Mouse (Mus musculus) intestine, postnatal 0 days (tissue): Measurements from ENCODE around the gene Inpp5d. TPM values are rescaled to one million over a fixed set of nuclear protein-coding genes. Genes with fewer than 3 reads are reported as not detected.

ENCODE experiments used
- ATAC-seq: fragments of 200-750 bp; cut with Nextera tagmentation; 2 replicates; pipeline ENCODE4 v1.8.0; 2017; ENCODE audit warnings: mild to moderate bottlenecking, moderate TSS enrichment, moderate library complexity
- H3K27ac ChIP-seq: fragments of 300-500 bp; sonication (generic); 2 replicates; pipeline ENCODE4 v1.5.1; 2014; ENCODE audit warnings: mild to moderate bottlenecking, low read depth, low read length, moderate library complexity
- H3K27me3 ChIP-seq: fragments of 300-500 bp; sonication (generic); replicated peaks from 2 replicates; pipeline ENCODE4 v1.6.1; 2014; ENCODE audit warnings: low read length, mixed read lengths; ENCODE audit not compliant: control insufficient read depth, insufficient read depth
- H3K36me3 ChIP-seq: fragments of 300-500 bp; sonication (generic); 2 replicates; pipeline ENCODE4 v1.6.1; 2014; ENCODE audit warnings: mild to moderate bottlenecking, moderate library complexity; ENCODE audit not compliant: control insufficient read depth, insufficient read depth
- H3K4me1 ChIP-seq: fragments of 300-500 bp; sonication (generic); replicated peaks from 2 replicates; pipeline ENCODE4 v1.6.1; 2014; ENCODE audit warnings: antibody characterized with exemption, low read length, mixed read lengths; ENCODE audit not compliant: control insufficient read depth, insufficient read depth
- H3K4me2 ChIP-seq: fragments of 300-500 bp; sonication (generic); replicated peaks from 2 replicates; pipeline ENCODE4 v1.6.1; 2014; ENCODE audit warnings: low read depth, mild to moderate bottlenecking, moderate library complexity
- H3K4me3 ChIP-seq: fragments of 300-500 bp; sonication (generic); 2 replicates; pipeline ENCODE4 v1.5.1; 2014; ENCODE audit warnings: low read depth, low read length
- H3K9ac ChIP-seq: fragments of 300-500 bp; sonication (generic); 2 replicates; pipeline ENCODE4 v1.6.1; 2014; ENCODE audit warnings: mild to moderate bottlenecking, low read depth, low read length
- H3K9me3 ChIP-seq: fragments of 300-500 bp; sonication (generic); 2 replicates; pipeline ENCODE4 v1.6.1; 2016; ENCODE audit warnings: mixed run types; ENCODE audit not compliant: control insufficient read depth
- CTCF ChIP-seq: sonication (generic); IDR thresholded peaks from 2 replicates; pipeline ENCODE4 v1.5.1; 2016; ENCODE audit warnings: low read depth, mild to moderate bottlenecking, control low read depth, antibody characterized with exemption, moderate library complexity
- WGBS: fragments of 180-500 bp; shearing (Covaris S2); extraction: QIAGEN DNeasy Blood & Tissue Kit; methylation state at CpG from one replicate; pipeline ENCODE4 v1.1.7; 2014; 5-methylcytosine and 5-hydroxymethylcytosine counted together
- polyA plus RNA-seq: library from polyadenylated mRNA; unstranded; fragments of >200 nt; fragmentation: Nextera tagmentation; extraction: Ambion mirVana; gene quantifications from 2 replicates; pipeline ENCODE4 v1.2.1, GENCODE M21; 2015

The Inpp5d gene
- polyA plus RNA-seq, 1 experiment from 2014 or later: 2.5 TPM

GRCm38 (mm10) chr1:87711938-87712613, 92.0 kb downstream of the Inpp5d start:
- ATAC-seq: no peak
- 84% methylated on average over 10 of the region's 10 CpGs for WGBS
- Histone ChIP-seq H3K4me3 (no peak overlapping the region), H3K27me3 (no peaks in the 10 kb centered on the region), H3K9ac (no peak overlapping the region), H3K27ac (no peak overlapping the region), H3K4me1 (no peaks in the 10 kb centered on the region), H3K36me3 (no peaks in the 10 kb centered on the region; the same call in 1 of the 2 replicates), H3K4me2 (no peak overlapping the region), H3K9me3 (no peaks in the 10 kb centered on the region)
- no peak for TF ChIP-seq CTCF

GRCm38 (mm10) chr1:87712614-87712971, 92.5 kb downstream of the Inpp5d start:
- Histone ChIP-seq H3K27me3 (no peaks in the 10 kb centered on the region), H3K9ac (no peak overlapping the region), H3K27ac (no peak overlapping the region), H3K4me2 (no peak overlapping the region), H3K4me3 (no peak overlapping the region), H3K9me3 (no peaks in the 10 kb centered on the region), H3K4me1 (no peaks in the 10 kb centered on the region), H3K36me3 (no peaks in the 10 kb centered on the region; the same call in 1 of the 2 replicates)
- WGBS: 69% methylated on average over 1 of the region's 1 CpGs
- no peak for TF ChIP-seq CTCF
- ATAC-seq: no peak

GRCm38 (mm10) chr1:87721382-87721781, 101.3 kb downstream of the Inpp5d start:
- ATAC-seq: peak; percentile 25; the same call in 1 of the 2 replicates
- WGBS: 21% methylated on average over 8 of the region's 8 CpGs
- peak; percentile 76 for TF ChIP-seq CTCF

GRCm38 (mm10) chr1:87722081-87722480, 102.0 kb downstream of the Inpp5d start:
- H3K9ac ChIP-seq: no peak overlapping the region
- no peak for ATAC-seq
- no peak overlapping the region for H3K27ac ChIP-seq
- 27% methylated on average over 2 of the region's 2 CpGs for WGBS
- no peaks in the 10 kb centered on the region for H3K4me1 ChIP-seq
- H3K4me3 ChIP-seq: no peak overlapping the region
- no peaks in the 10 kb centered on the region for H3K36me3 ChIP-seq
- H3K9me3 ChIP-seq: no peaks in the 10 kb centered on the region
- no peak overlapping the region for H3K4me2 ChIP-seq
- no peak for TF ChIP-seq CTCF
- H3K27me3 ChIP-seq: no peaks in the 10 kb centered on the region

More at GRCm38 (mm10) chr1:87721382-87721781, 101.3 kb downstream of the Inpp5d start:
- no peaks in the 10 kb centered on the region for H3K9me3 ChIP-seq
- no peaks in the 10 kb centered on the region for H3K4me1 ChIP-seq
- H3K27me3 ChIP-seq: no peaks in the 10 kb centered on the region
- no peak overlapping the region for H3K27ac ChIP-seq
- no peaks in the 10 kb centered on the region for H3K36me3 ChIP-seq
- no peak overlapping the region for H3K4me3 ChIP-seq
- H3K9ac ChIP-seq: no peak overlapping the region
- no peak overlapping the region for H3K4me2 ChIP-seq

- H3K36me3 ChIP-seq: no peaks in the 10 kb centered on the region
- H3K27me3 ChIP-seq: no peaks in the 10 kb centered on the region
- no peak for TF ChIP-seq CTCF
- 64% methylated on average over 4 of the region's 4 CpGs for WGBS
- no peak for ATAC-seq
- no peak overlapping the region for H3K4me3 ChIP-seq
- no peaks in the 10 kb centered on the region for H3K4me1 ChIP-seq
- no peaks in the 10 kb centered on the region for H3K9me3 ChIP-seq
- no peak overlapping the region for H3K9ac ChIP-seq
- no peak overlapping the region for H3K27ac ChIP-seq
- H3K4me2 ChIP-seq: no peak overlapping the region
These were observed 103.2 kb downstream of the Inpp5d start for GRCm38 (mm10) chr1:87723351-87723750.

- no peak overlapping the region for H3K4me3 ChIP-seq
- no peaks in the 10 kb centered on the region for H3K36me3 ChIP-seq
- 78% methylated on average over 2 of the region's 2 CpGs for WGBS
- H3K9me3 ChIP-seq: no peaks in the 10 kb centered on the region
- no peak overlapping the region for H3K27ac ChIP-seq
- ATAC-seq: no peak
- H3K4me2 ChIP-seq: no peak overlapping the region
- no peak for TF ChIP-seq CTCF
- H3K9ac ChIP-seq: no peak overlapping the region
- H3K27me3 ChIP-seq: no peaks in the 10 kb centered on the region
- H3K4me1 ChIP-seq: no peaks in the 10 kb centered on the region
These were observed 109.0 kb downstream of the Inpp5d start for GRCm38 (mm10) chr1:87729070-87729469.
